Mouse (Mus musculus): ENCODE results near the gene Wnt5a.

DNA sequence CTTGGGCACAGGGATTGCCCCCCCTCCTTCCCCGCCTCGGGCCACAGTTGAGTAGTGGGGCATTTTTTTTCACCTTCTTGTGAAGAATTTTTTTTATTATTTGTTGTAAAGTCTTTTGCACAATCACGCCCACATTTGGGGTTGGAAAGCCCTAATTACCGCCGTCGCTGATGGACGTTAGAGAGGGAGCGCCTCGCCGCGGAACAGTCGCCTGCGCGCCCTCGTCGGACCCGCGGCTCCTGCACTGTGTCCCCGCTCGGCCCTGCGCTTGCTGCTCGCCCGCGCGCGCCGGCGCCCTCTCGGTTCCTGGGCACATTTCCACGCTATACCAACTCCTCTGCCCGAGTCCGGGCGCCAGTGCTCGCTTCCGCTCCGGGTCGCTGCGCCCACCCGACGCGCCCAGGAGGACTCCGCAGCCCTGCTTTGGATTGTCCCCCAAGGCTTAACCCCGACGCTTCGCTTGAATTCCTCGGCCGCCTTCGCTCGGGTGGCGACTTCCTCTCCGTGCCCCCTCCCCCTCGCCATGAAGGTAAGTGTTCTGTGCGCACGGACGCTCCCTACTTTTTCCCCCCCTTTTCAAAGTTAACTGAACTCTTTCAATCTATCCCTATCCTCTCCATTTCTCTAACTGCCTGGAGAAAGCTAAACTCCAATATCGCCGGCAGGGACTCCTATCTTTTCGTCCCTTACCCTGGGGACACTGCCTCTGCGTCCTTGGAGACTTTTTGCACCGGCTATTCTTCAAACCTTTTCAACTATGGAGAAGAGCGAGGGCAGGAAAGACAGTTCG, 1.2 kb downstream of the Wnt5a start:
- TF ChIP-seq POLR2A (IDR thresholded peaks at IDR 0.05; ENCODE audit: low read depth, low read length) (no peak), CTCF (IDR thresholded peaks at IDR 0.05; ENCODE audit: extremely low read depth, insufficient read length, insufficient replicate concordance, low read depth, low read length) (no peak)
